ENCODE assay signal across 9 mouse cellular contexts in genomic region chr5:137481138-137481537, GRCm38 (mm10). TPM values are rescaled to one million over a fixed set of nuclear protein-coding genes. Genes with fewer than 3 reads are reported as not detected.
DNase-seq lines count a peak whose midpoint lies in the region; ATAC-seq lines count a peak whose summit lies in the region.
"Had no signal": no experiment of that assay in that cellular context is flagged by ENCODE, and none has a peak within 500 bp of the region (broad histone marks: within the 10 kb centered on the region; RNA-seq: fewer than 3 reads in every experiment).

No protein-coding gene starts in this region.

- H3K36me3 ChIP-seq in hindbrain, embryonic 14.5 days (replicated peaks; ENCODE audit: control insufficient read depth, insufficient read depth), result no peaks in the 10 kb centered on the region
- no peaks in the 10 kb centered on the region for H3K36me3 ChIP-seq in hindbrain, embryonic 12.5 days
- no peaks in the 10 kb centered on the region for H3K36me3 ChIP-seq in embryonic facial prominence, embryonic 10.5 days (replicated peaks)
- H3K36me3 ChIP-seq in limb, embryonic 11.5 days (ENCODE audit: control insufficient read depth, insufficient read depth, low read length), result no peaks in the 10 kb centered on the region

- H3K27ac ChIP-seq in hindbrain, embryonic 14.5 days, result no peak overlapping the region
- no peak overlapping the region for H3K27ac ChIP-seq in hindbrain, embryonic 12.5 days
- H3K27ac ChIP-seq in embryonic facial prominence, embryonic 10.5 days (replicated peaks), result peak overlapping the region; percentile 14; the same call in 1 of the 2 replicates
- no peak overlapping the region for H3K27ac ChIP-seq in limb, embryonic 11.5 days (replicated peaks; ENCODE audit: low read depth, low read length)

- peaks cover 14% of the 10 kb centered on the region for H3K27me3 ChIP-seq in hindbrain, embryonic 14.5 days (ENCODE audit: control insufficient read depth, insufficient read depth, low read length)
- peaks cover 11% of the 10 kb centered on the region for H3K27me3 ChIP-seq in hindbrain, embryonic 12.5 days
- H3K27me3 ChIP-seq in embryonic facial prominence, embryonic 10.5 days (replicated peaks; ENCODE audit: low read depth, poor library complexity, severe bottlenecking), result peaks cover 15% of the 10 kb centered on the region
- H3K27me3 ChIP-seq in limb, embryonic 11.5 days (ENCODE audit: control insufficient read depth, insufficient read depth, low read length), result no peaks in the 10 kb centered on the region

- peaks cover 10% of the 10 kb centered on the region; the same call in 1 of the 2 replicates for H3K4me1 ChIP-seq in hindbrain, embryonic 14.5 days (replicated peaks; ENCODE audit: control insufficient read depth, insufficient read depth, low read length)
- peaks cover 17% of the 10 kb centered on the region for H3K4me1 ChIP-seq in hindbrain, embryonic 12.5 days
- H3K4me1 ChIP-seq in embryonic facial prominence, embryonic 10.5 days, result peaks cover 29% of the 10 kb centered on the region
- H3K4me1 ChIP-seq in limb, embryonic 11.5 days (ENCODE audit: control insufficient read depth, insufficient read depth, low read length), result 0 out of 2 replicates have a peak, but pooled peaks cover 2% of the 10 kb centered on the region

- H3K9me3 ChIP-seq in hindbrain, embryonic 14.5 days (ENCODE audit: control insufficient read depth, low read length), result no peaks in the 10 kb centered on the region
- no peaks in the 10 kb centered on the region for H3K9me3 ChIP-seq in hindbrain, embryonic 12.5 days (replicated peaks)
- no peaks in the 10 kb centered on the region for H3K9me3 ChIP-seq in embryonic facial prominence, embryonic 10.5 days
- no peaks in the 10 kb centered on the region for H3K9me3 ChIP-seq in limb, embryonic 11.5 days (ENCODE audit: control insufficient read depth, low read length)

- peak; percentile 88 for DNase-seq in hindbrain, embryonic 14.5 days (ENCODE audit: low spot score)
- DNase-seq in adrenal gland, postnatal 10 days, result peak; percentile 88
- DNase-seq in embryonic facial prominence, embryonic 10.5 days (ENCODE audit: low spot score), result peak; percentile 79
- DNase-seq in hindlimb bud, embryonic 11.5 days (ENCODE audit: extremely low spot score, low read depth, low spot score), result peak; percentile 84
- DNase-seq in limb, embryonic 11.5 days (ENCODE audit: low spot score), result peak; percentile 86
- DNase-seq in ovary, postnatal 10 days (ENCODE audit: low spot score), result peak; percentile 69
- DNase-seq in thymus, postnatal 36 days, result peak; percentile 33 to 44

- ATAC-seq in hindbrain, embryonic 14.5 days (ENCODE audit: low FRiP score), result no peak
- no peak for ATAC-seq in hindbrain, embryonic 12.5 days (ENCODE audit: low FRiP score)
- ATAC-seq in limb, embryonic 11.5 days (ENCODE audit: insufficient number of reproducible peaks, low FRiP score, low TSS enrichment, low read depth), result no peak

- H3K4me3 ChIP-seq in hindbrain, embryonic 14.5 days (replicated peaks; ENCODE audit: low read length), result no peak overlapping the region
- no peak overlapping the region for H3K4me3 ChIP-seq in hindbrain, embryonic 12.5 days
- H3K4me3 ChIP-seq in embryonic facial prominence, embryonic 10.5 days, result no peak overlapping the region
- H3K4me3 ChIP-seq in limb, embryonic 11.5 days (ENCODE audit: low read depth, low read length), result no peak overlapping the region

- no peak overlapping the region for H3K9ac ChIP-seq in hindbrain, embryonic 14.5 days
- no peak overlapping the region for H3K9ac ChIP-seq in hindbrain, embryonic 12.5 days
- no peak overlapping the region for H3K9ac ChIP-seq in limb, embryonic 11.5 days (ENCODE audit: low read length)

- H3K4me2 ChIP-seq in hindbrain, embryonic 14.5 days (replicated peaks), result no peak overlapping the region
- H3K4me2 ChIP-seq in hindbrain, embryonic 12.5 days (replicated peaks), result no peak overlapping the region
- H3K4me2 ChIP-seq in limb, embryonic 11.5 days (ENCODE audit: low read depth, severe bottlenecking), result no peak overlapping the region

RNA-seq across cellular contexts. Expression of gene Zan, which starts 4.3 kb away (rescaled TPM):
- 0.14 and 0.17 TPM in 2 replicates for polyA plus RNA-seq in hindbrain, embryonic 14.5 days (2014; fragmentation: Nextera tagmentation; extraction: Ambion mirVana)
- 0.09 and 0.15 TPM in 2 replicates for polyA plus RNA-seq in hindbrain, embryonic 12.5 days (2016; fragmentation: Nextera tagmentation; extraction: Ambion mirVana)
- total RNA-seq in adrenal gland, postnatal 10 days (2021), result under 1 TPM; 0.09 to 0.15 TPM
- polyA plus RNA-seq in embryonic facial prominence, embryonic 10.5 days (2016; fragmentation: Nextera tagmentation; extraction: Ambion mirVana), result 0.11 and 0.16 TPM in 2 replicates
- 0.13 TPM in 1 of 2 replicates, not detected in the other for polyA plus RNA-seq in limb, embryonic 11.5 days (2014; fragmentation: Nextera tagmentation; extraction: Ambion mirVana)

RNA-seq across cellular contexts. Expression of gene Pop7, which starts 21.2 kb away (rescaled TPM):
- 78.4 and 87.3 TPM in 2 replicates for polyA plus RNA-seq in hindbrain, embryonic 14.5 days (2014; fragmentation: Nextera tagmentation; extraction: Ambion mirVana)
- 60.7 and 61.3 TPM in 2 replicates for polyA plus RNA-seq in hindbrain, embryonic 12.5 days (2016; fragmentation: Nextera tagmentation; extraction: Ambion mirVana)
- total RNA-seq in adrenal gland, postnatal 10 days (2021), result 10 to 100 TPM; 23.8 to 27.2 TPM
- 55.3 and 59.9 TPM in 2 replicates for polyA plus RNA-seq in embryonic facial prominence, embryonic 10.5 days (2016; fragmentation: Nextera tagmentation; extraction: Ambion mirVana)
- polyA plus RNA-seq in limb, embryonic 11.5 days (2014; fragmentation: Nextera tagmentation; extraction: Ambion mirVana), result 51.1 and 59.3 TPM in 2 replicates

RNA-seq across cellular contexts. Expression of gene Gigyf1, which starts 37.2 kb away (rescaled TPM):
- polyA plus RNA-seq in hindbrain, embryonic 14.5 days (2014; fragmentation: Nextera tagmentation; extraction: Ambion mirVana), result 14.2 and 16.0 TPM in 2 replicates
- polyA plus RNA-seq in hindbrain, embryonic 12.5 days (2016; fragmentation: Nextera tagmentation; extraction: Ambion mirVana), result 17.9 and 19.0 TPM in 2 replicates
- 10 to 100 TPM; 24.2 to 39.1 TPM for total RNA-seq in adrenal gland, postnatal 10 days (2021)
- polyA plus RNA-seq in embryonic facial prominence, embryonic 10.5 days (2016; fragmentation: Nextera tagmentation; extraction: Ambion mirVana), result 15.2 and 15.3 TPM in 2 replicates
- polyA plus RNA-seq in limb, embryonic 11.5 days (2014; fragmentation: Nextera tagmentation; extraction: Ambion mirVana), result 13.7 and 14.1 TPM in 2 replicates

RNA-seq across cellular contexts. Expression of gene Epo, which starts 51.9 kb away (rescaled TPM):
- not detected in 2 replicates for polyA plus RNA-seq in hindbrain, embryonic 14.5 days (2014; fragmentation: Nextera tagmentation; extraction: Ambion mirVana)
- polyA plus RNA-seq in hindbrain, embryonic 12.5 days (2016; fragmentation: Nextera tagmentation; extraction: Ambion mirVana), result not detected in 2 replicates
- total RNA-seq in adrenal gland, postnatal 10 days (2021), result not detected
- polyA plus RNA-seq in embryonic facial prominence, embryonic 10.5 days (2016; fragmentation: Nextera tagmentation; extraction: Ambion mirVana), result 2.1 and 2.3 TPM in 2 replicates
- polyA plus RNA-seq in limb, embryonic 11.5 days (2014; fragmentation: Nextera tagmentation; extraction: Ambion mirVana), result 0.54 and 0.67 TPM in 2 replicates
- polyA plus RNA-seq: stomach, embryonic 16.5 days had no signal

RNA-seq across cellular contexts. Expression of gene Gnb2, which starts 52.2 kb away (rescaled TPM):
- polyA plus RNA-seq in hindbrain, embryonic 14.5 days (2014; fragmentation: Nextera tagmentation; extraction: Ambion mirVana), result 593 and 621 TPM in 2 replicates
- 466 and 467 TPM in 2 replicates for polyA plus RNA-seq in hindbrain, embryonic 12.5 days (2016; fragmentation: Nextera tagmentation; extraction: Ambion mirVana)
- total RNA-seq in adrenal gland, postnatal 10 days (2021), result 100 to 1,000 TPM; 592 to 682 TPM
- 276 and 281 TPM in 2 replicates for polyA plus RNA-seq in embryonic facial prominence, embryonic 10.5 days (2016; fragmentation: Nextera tagmentation; extraction: Ambion mirVana)
- polyA plus RNA-seq in limb, embryonic 11.5 days (2014; fragmentation: Nextera tagmentation; extraction: Ambion mirVana), result 352 and 360 TPM in 2 replicates
